Mouse (Mus musculus) bone marrow macrophage, adult 2 months (primary cell): ENCODE measurements at regions not wholly inside any gene's neighbourhood (a gene's known extent, or its start where the extent isn't known, plus 50 kb on each side); places are given as distances from the start of the nearest gene placed in this dataset.

ENCODE experiments used
- H3K27ac ChIP-seq: 2 replicates; pipeline ENCODE4 v1.5.1; 2012; ENCODE audit warnings: low read depth, low read length; ENCODE audit not compliant: insufficient read depth
- H3K4me1 ChIP-seq: 2 replicates; pipeline ENCODE4 v1.6.1; 2012; ENCODE audit warnings: low read length; ENCODE audit not compliant: control insufficient read depth, insufficient read depth
- H3K4me3 ChIP-seq: 2 replicates; pipeline ENCODE4 v1.5.1; 2012; ENCODE audit warnings: mild to moderate bottlenecking, low read length, moderate library complexity; ENCODE audit not compliant: insufficient read depth
- CTCF ChIP-seq: IDR thresholded peaks from 2 replicates; pipeline ENCODE4 v1.5.1; 2012; ENCODE audit warnings: low read depth, mild to moderate bottlenecking, low read length, moderate library complexity
- POLR2A ChIP-seq: IDR thresholded peaks from 2 replicates; pipeline ENCODE4 v1.6.1; 2012; ENCODE audit warnings: mild to moderate bottlenecking, low read depth, low read length, borderline replicate concordance

DNA sequence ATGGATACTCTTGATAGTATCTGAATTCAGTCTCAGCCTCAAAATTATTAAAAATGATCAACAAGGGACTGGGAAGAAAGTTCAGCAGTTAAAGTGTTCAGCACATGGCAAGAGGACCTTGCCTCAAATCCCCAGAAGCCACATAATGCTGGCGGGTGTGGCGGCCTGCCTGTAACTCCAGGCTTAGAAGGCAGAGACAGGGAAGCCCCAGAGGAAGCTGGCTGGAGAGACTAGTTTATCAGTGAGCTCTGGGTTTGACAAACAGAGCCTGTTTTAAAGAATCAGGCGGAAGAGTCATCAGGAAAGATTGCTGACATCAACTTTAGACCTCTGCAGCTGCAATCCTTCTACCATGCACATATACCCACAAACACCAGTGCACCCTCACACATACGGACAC, 52.1 kb upstream of the Fyn start:
- Histone ChIP-seq H3K4me1 (no peaks in the 10 kb centered on the region), H3K27ac (no peak overlapping the region), H3K4me3 (no peak overlapping the region)
- TF ChIP-seq POLR2A (no peak), CTCF (no peak)

DNA sequence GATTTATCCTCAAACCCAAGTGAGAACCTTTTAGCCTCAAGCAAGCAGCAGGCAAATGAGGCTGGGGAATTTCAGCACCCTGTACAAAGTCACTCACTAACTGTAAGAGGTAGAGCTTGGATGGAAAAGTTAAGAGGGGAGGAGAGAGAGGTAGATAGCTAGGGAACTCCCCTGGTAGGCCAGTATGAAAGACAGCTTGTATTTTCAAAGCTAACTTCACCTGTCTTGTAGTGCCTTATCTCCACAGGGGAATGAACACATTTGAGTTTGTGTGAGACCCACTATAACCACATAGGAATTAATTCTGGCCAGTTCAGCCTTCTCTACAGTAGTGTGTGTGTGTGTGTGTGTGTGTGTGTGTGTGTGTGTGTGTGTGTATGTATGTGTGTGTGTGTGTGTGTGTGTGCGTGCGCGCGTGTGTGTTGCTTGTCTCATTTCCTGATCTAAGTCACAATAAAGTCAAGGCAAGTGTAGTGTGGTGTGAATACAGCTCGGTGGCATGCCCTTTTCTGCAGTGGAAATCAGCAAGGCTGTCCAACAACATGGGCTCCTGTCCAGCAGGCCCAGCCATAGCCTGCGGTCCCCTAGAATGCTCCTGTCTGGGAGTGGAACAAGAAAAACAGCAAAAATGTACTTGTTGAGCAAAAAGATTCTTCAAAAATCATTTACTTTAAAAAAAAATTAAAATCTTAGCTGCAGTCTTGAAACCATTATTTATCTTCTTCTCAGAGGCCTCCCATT, 53.1 kb upstream of the Fyn start:
- no peaks in the 10 kb centered on the region for H3K4me1 ChIP-seq
- H3K27ac ChIP-seq: no peak overlapping the region
- no peak for TF ChIP-seq CTCF
- TF ChIP-seq POLR2A: no peak
- no peak overlapping the region for H3K4me3 ChIP-seq

DNA sequence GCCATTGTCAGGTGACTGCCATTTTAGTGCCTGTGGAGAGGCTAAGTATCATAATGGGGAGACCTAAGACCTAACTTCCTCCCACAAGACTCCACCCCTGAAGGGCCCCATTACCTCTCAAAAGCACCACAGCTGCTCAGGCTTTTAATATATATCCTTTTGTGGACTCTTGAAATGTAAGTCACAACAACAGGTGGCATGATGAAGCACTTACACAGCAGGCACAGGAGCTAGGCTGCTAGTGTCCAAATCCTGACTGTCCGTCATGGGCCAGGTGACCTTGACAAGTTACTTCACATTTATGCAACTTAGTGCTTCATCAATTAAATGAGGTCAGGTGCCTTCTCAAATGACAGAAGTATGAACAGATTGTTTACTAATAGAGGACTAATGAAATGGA, 57.2 kb upstream of the Fyn start:
- H3K4me1 ChIP-seq: no peaks in the 10 kb centered on the region
- TF ChIP-seq POLR2A (no peak), CTCF (no peak)
- no peak overlapping the region for H3K27ac ChIP-seq

DNA sequence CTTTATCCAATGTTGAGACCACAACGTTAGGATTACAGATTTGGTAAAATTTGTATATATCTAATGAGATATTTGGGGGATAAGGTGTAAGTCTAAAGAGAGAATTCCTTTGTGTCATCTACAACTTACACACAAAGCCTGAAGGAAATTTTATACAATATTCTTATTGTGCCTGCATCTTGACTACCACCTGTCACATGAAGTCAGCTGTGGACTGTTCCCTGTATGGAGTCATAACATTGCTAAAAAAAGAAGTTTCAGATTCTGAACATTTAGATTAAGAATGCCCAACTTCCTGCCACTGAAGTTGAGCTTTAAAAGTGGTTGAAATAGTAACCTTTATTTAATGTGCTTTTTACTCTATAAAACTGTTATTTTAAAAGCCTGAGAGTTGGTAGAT, 60.1 kb upstream of the Fyn start:
- no peaks in the 10 kb centered on the region for H3K4me1 ChIP-seq
- H3K27ac ChIP-seq: no peak overlapping the region
- TF ChIP-seq POLR2A (no peak), CTCF (no peak)
- H3K4me3 ChIP-seq: no peak overlapping the region

More for the DNA sequence above, 57.2 kb upstream of the Fyn start:
- no peak overlapping the region for H3K4me3 ChIP-seq

DNA sequence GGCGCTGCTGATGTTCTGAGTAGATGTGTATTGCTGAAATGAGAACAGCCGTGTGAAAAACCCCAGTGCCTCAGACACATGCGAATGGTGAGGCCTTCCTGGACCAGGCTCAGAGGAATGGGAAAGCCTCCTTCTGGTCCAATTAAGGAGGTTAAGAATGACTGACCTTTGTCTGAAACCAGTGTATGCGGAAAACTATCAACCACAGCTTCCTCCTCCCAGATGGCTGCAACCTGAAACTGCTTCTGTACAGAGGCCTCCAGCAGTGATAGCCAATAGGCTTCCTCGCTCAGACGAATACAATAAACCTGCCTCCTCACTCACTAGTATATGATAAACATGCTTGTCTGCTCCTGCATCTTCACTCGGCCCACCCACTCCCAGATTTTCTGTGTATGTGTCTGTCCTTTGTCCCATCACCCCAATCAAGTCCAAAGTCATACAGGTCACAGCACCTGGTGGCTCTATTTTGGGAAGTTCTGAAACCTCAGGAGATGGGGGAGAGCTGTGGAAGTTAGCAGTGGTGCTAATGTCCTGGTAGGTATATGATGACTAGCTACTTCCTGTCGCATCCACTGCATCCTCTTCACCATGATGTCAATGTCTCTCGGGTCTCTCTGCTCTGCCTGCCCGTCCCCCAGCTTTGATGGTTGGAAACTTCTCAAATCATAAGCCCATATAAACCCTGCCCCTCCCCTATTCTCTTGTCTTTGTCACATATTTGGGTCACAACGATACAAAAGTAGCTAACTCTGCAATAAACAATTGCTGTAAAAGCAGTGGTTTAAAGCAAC, 75.8 kb upstream of the Fyn start:
- no peak overlapping the region for H3K4me3 ChIP-seq
- H3K4me1 ChIP-seq: no peaks in the 10 kb centered on the region
- no peak overlapping the region for H3K27ac ChIP-seq
- TF ChIP-seq CTCF (no peak), POLR2A (no peak)

DNA sequence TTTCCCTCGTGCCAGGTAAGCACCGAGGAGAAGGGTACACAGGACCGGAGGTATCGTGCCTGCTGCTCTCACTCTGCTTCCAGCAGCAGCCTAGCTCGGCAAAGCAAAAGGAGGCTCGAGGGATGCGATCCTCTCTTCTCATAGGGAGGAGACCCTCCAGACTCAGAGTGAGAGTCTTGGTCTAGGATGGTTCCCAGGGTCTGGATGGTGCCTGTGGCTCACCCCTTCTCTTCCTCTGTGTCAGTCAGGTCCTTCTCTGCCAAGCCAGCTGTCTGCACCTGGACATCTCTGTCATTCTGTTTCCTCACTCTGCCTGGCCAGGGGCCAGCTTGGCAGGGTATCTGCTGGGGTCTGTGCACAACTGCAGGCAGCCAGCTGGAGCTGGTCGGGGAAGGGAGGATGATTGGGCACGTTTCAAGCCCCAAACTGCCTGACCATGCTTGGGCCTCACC, 76.9 kb upstream of the Fyn start:
- Histone ChIP-seq H3K4me1 (no peaks in the 10 kb centered on the region), H3K27ac (no peak overlapping the region), H3K4me3 (no peak overlapping the region)
- TF ChIP-seq CTCF (no peak), POLR2A (no peak)

DNA sequence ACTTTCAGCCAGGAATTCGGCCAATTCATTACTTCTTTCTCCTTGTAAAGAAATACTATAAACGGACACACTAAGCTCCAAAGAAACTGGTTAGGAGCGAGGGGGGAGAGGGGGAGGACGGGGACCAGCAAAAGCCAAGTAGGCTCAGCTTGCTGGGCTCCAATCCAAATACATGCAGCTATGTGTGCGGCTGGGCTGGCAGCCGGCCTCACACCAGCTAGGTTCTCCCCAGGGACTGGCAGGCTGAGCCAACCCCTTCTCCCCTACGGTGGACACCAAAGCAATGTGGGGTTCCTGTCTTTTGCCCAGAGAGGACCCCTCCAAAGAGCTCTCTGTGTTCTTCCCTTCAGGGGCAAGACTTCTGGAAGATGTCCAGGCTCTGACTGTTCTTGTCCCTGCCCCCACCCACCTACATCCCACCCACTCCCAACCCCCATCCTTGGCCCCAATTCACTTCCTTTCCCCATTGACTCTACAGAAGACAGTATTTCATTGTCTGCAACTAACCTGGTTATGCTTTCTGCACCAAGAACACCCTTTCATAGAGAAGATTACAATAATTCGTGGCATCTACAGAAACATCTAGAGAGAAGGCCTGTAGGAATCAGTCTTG, 77.4 kb upstream of the Fyn start:
- H3K4me1 ChIP-seq: no peaks in the 10 kb centered on the region
- TF ChIP-seq POLR2A (no peak), CTCF (no peak)
- H3K27ac ChIP-seq: no peak overlapping the region
- H3K4me3 ChIP-seq: no peak overlapping the region

DNA sequence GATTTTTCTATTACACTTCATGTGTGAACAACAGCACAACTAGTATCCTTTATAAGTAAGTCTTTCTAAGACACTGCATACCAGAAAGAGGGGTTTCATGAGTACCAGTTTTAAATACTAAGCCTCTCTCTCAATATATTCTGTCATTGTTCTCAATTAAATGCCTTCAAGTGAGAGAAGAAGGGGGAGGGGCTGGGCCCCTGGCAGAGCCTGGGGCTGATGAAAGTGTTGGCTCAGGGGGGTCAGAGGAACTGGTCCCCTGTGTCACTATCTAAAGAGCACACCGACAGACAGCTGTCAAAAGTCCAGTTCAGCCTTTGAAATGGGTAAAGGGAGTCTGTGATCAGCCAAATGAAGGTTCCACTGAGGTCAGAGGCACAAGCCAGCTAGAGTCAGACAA, 78.4 kb upstream of the Fyn start:
- Histone ChIP-seq H3K27ac (no peak overlapping the region), H3K4me1 (no peaks in the 10 kb centered on the region), H3K4me3 (no peak overlapping the region)
- TF ChIP-seq CTCF (no peak), POLR2A (no peak)

DNA sequence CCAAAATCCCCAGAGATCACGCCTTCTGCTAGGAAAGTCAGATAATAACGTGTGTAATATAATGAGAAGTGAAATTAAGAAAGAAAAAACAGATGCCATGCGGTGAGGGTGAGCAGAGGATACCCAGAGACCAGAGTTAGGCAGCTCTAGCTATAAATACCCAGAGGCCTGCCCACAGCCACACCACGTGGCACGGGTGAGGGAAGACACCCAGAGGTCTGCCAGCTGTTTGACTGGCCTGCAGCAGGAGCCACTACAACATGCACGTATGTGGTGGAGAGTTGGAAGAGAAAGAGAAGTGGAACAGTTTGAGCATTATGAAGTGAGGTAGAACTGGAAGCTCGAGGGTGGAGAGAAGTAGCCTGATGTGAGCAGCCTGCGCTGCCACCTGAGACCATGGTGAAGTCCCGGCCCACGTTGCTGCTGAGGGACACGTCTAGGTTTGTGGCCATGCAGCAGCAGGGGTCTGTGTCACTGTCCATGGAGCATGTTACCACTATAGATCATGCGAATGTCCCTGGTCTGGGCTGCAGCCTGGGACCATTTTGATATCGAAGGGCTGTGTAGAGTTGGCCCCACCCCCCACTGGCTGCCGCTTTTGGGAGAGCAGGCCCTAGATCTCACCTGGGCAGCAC, 88.2 kb upstream of the Fyn start:
- no peak for TF ChIP-seq POLR2A
- TF ChIP-seq CTCF: no peak
- peak overlapping the region; percentile 30 for H3K27ac ChIP-seq
- H3K4me3 ChIP-seq: no peak overlapping the region
- H3K4me1 ChIP-seq: peaks cover 15% of the 10 kb centered on the region

DNA sequence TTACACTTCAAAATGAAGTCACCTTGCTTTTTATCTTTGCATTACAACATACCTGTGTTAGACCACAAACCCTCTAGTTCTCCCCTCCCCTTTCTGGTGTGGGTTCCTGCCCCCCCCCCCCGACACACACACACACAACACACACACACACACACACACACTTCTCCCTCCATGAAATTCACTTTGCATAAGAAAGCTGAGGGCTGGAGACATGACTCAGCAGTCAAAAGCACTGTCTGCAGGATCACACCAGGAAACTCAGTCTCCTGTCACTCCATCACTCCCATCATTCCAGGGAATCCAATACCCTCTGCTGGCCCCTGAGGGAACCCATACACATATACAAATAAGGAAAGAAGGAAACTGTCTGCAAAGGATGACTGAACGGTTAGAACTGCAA, 94.5 kb upstream of the Fyn start:
- Histone ChIP-seq H3K4me3 (no peak overlapping the region), H3K4me1 (peaks cover 21% of the 10 kb centered on the region), H3K27ac (no peak overlapping the region)
- TF ChIP-seq CTCF (no peak), POLR2A (no peak)
